Mouse (Mus musculus) heart, embryonic 15.5 days (tissue): ENCODE data around the gene Gm21915. TPM values are rescaled to one million over a fixed set of nuclear protein-coding genes. Genes with fewer than 3 reads are reported as not detected.

Experiments
- ATAC-seq: fragments of 200-750 bp; cut with Nextera tagmentation; replicated peaks from 2 replicates; pipeline ENCODE4 v1.8.0; 2017; ENCODE audit warnings: low read depth, moderate TSS enrichment; ENCODE audit not compliant: insufficient number of reproducible peaks, insufficient read depth, low FRiP score
- H3K27ac ChIP-seq: fragments of 300-500 bp; sonication (generic); 2 replicates; pipeline ENCODE4 v1.5.1; 2015; ENCODE audit warnings: mild to moderate bottlenecking, inconsistent platforms
- H3K27me3 ChIP-seq: fragments of 300-500 bp; sonication (generic); 2 replicates; pipeline ENCODE4 v1.6.1; 2015; ENCODE audit warnings: inconsistent platforms
- H3K36me3 ChIP-seq: fragments of 300-500 bp; sonication (generic); 2 replicates; pipeline ENCODE4 v1.6.1; 2015; ENCODE audit warnings: mild to moderate bottlenecking, inconsistent platforms
- H3K4me1 ChIP-seq: fragments of 300-500 bp; sonication (generic); replicated peaks from 2 replicates; pipeline ENCODE4 v1.6.1; 2015; ENCODE audit warnings: inconsistent platforms
- H3K4me2 ChIP-seq: fragments of 300-500 bp; sonication (generic); 2 replicates; pipeline ENCODE4 v1.6.1; 2015; ENCODE audit warnings: inconsistent platforms, mild to moderate bottlenecking, moderate library complexity
- H3K4me3 ChIP-seq: fragments of 300-500 bp; sonication (generic); 2 replicates; pipeline ENCODE4 v1.5.1; 2015; ENCODE audit warnings: mild to moderate bottlenecking, inconsistent platforms
- H3K9ac ChIP-seq: fragments of 300-500 bp; sonication (generic); 2 replicates; pipeline ENCODE4 v1.6.1; 2015; ENCODE audit warnings: mild to moderate bottlenecking, inconsistent platforms
- H3K9me3 ChIP-seq: fragments of 300-500 bp; sonication (generic); replicated peaks from 2 replicates; pipeline ENCODE4 v1.6.1; 2016; ENCODE audit warnings: inconsistent platforms
- WGBS: fragments of 180-500 bp; shearing (Covaris S2); methylation state at CpG from one replicate; pipeline ENCODE4 v1.1.7; 2015; ENCODE audit warnings: mixed read lengths; 5-methylcytosine and 5-hydroxymethylcytosine counted together
- polyA plus RNA-seq: library from polyadenylated mRNA; unstranded; fragments of >200 nt; fragmentation: Nextera tagmentation; extraction: Ambion mirVana; gene quantifications from 2 replicates; pipeline ENCODE4 v1.2.1, GENCODE M21; 2015

Gm21915 gene
- polyA plus RNA-seq, result not detected in 2 replicates

DNA sequence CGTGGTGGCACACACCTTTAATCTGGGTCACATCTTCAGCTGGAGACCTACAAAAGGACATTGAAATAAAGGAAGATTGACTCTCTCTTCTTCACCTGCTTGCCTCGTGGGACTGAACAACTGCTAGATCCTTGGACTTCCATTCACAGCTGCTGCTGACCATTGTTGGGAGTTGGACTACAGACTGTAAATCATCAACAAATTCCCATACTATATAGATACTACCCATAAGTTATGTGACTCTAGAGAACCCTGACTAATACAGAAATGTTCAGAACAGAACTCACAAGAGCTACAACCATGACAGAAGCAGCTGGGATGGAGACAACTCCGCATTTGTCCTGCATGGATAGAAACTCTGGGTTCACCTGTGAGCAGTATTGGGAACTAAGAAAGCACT lies at the start of gene Gm21915:
Gene Gm21915, plus strand, starts transcription at position 301 of the 400 bp plus-strand sequence.
- H3K4me3 ChIP-seq, result no peak within 1 kb of the TSS
- WGBS, result 73% methylated on average over 3 of the region's 3 CpGs

DNA sequence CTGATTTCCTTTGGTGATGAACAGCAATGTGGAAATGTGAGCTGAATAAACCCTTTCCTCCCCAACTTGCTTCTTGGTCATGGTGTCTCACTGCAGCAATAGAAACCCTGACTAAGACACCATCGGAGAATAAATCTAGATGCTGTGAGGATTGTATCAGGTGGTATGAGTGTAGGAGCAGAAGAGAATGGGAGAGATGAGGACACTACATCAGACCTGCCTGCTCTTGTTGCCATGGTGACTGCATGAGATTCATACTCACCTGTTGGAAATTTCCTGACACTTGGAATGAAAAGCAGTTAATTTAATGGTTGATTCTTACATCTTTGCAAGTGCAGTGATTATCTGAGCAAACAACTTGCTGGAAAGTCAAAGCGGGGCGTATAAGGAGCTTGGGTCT lies 48.1 kb upstream of the Gm21915 start:
- H3K4me1 ChIP-seq, result peaks cover 6% of the 10 kb centered on the region
- no peak overlapping the region for H3K27ac ChIP-seq
- no peak overlapping the region for H3K4me2 ChIP-seq
- H3K9me3 ChIP-seq, result no peaks in the 10 kb centered on the region
- no peak overlapping the region for H3K4me3 ChIP-seq
- H3K36me3 ChIP-seq, result no peaks in the 10 kb centered on the region
- peaks cover 11% of the 10 kb centered on the region; the same call in 1 of the 2 replicates for H3K27me3 ChIP-seq
- 94% methylated on average over 3 of the region's 3 CpGs for WGBS
- ATAC-seq, result no peak
- no peak overlapping the region for H3K9ac ChIP-seq

More for the DNA sequence above, at the start of gene Gm21915:
- ATAC-seq, result no peak
- no peak within 1 kb of the TSS for H3K27ac ChIP-seq
- H3K9me3 ChIP-seq, result no peaks in the 10 kb centered on the region
- H3K4me1 ChIP-seq, result 0 out of 2 replicates have a peak, but pooled peaks cover 2% of the 10 kb centered on the region
- 0 out of 2 replicates have a peak, but pooled peaks cover 2% of the 10 kb centered on the region for H3K27me3 ChIP-seq
- no peaks in the 10 kb centered on the region for H3K36me3 ChIP-seq
- no peak within 1 kb of the TSS for H3K4me2 ChIP-seq
- no peak within 1 kb of the TSS for H3K9ac ChIP-seq

DNA sequence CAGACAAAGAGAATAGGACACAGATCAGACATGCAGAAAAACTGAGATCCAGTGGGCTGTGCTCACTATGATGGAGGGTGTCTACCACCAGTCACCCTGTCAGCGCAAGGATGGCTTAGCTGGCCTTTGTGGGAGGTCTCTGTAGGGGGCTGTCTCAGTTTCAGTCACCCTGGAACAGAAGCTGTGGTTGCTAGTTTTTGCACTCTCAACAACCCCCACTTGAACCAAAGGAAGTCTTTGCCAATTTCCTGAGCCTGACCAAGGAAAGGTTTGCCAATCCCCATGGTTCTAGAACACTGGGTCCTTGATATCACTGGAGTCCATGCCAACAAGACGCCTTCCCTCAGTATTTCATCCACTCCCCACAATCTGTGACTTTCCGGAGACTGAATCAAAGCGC lies 47.6 kb upstream of the Gm21915 start:
- no peaks in the 10 kb centered on the region for H3K36me3 ChIP-seq
- WGBS, result 85% methylated on average over 4 of the region's 4 CpGs
- no peak overlapping the region for H3K4me3 ChIP-seq
- no peaks in the 10 kb centered on the region for H3K9me3 ChIP-seq
- H3K9ac ChIP-seq, result no peak overlapping the region
- H3K4me1 ChIP-seq, result peaks cover 1% of the 10 kb centered on the region
- peaks cover 8% of the 10 kb centered on the region; the same call in 1 of the 2 replicates for H3K27me3 ChIP-seq
- no peak overlapping the region for H3K27ac ChIP-seq
- no peak for ATAC-seq
- H3K4me2 ChIP-seq, result no peak overlapping the region

DNA sequence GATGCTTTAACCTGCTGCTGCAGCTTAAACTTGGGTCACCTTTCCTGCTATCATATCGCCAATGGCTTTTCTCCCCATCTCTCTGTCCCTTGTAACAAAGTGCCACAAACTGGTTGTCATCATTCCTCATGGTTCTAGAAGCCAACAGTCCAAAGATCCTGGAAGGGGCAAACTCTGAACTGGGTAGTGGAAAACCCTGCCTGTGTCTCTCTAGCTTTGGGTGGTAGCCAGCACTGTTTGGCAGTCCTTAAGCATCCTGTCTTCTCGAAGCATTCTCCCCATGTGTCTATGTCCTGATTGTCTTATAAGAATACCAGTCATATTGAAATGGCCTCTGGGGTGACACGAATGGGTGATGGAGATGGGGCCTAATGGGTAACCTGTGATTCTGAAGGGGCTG lies 45.1 kb upstream of the Gm21915 start:
- Histone ChIP-seq H3K9me3 (no peaks in the 10 kb centered on the region), H3K4me2 (no peak overlapping the region), H3K9ac (no peak overlapping the region), H3K36me3 (no peaks in the 10 kb centered on the region), H3K4me3 (no peak overlapping the region), H3K27me3 (peaks cover 6% of the 10 kb centered on the region; the same call in 1 of the 2 replicates), H3K4me1 (no peaks in the 10 kb centered on the region), H3K27ac (no peak overlapping the region)
- 70% methylated on average over 3 of the region's 3 CpGs for WGBS
- no peak for ATAC-seq

DNA sequence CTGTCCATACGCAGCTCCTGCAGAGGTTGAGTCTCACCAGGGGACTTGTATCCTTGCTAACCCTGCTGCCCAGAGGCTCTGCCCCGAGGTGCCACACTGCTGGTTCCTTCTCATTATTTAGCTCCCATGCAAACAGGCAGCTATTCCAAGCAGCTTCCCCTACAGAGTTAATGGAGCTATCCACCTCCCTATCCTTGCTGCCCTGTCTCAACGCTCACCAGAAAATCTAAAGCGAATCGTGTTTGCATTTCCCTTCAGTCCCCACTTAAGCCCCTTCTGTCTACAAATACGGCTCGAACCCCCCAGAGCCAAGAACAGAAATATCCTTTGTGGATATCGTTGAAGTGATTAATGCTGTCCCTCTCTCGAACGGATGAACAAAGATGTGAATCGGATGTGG lies 43.8 kb upstream of the Gm21915 start:
- no peak overlapping the region for H3K27ac ChIP-seq
- no peak overlapping the region for H3K4me3 ChIP-seq
- H3K4me2 ChIP-seq, result no peak overlapping the region
- H3K9ac ChIP-seq, result no peak overlapping the region
- H3K4me1 ChIP-seq, result no peaks in the 10 kb centered on the region
- 57% methylated on average over 11 of the region's 11 CpGs for WGBS
- peaks cover 6% of the 10 kb centered on the region; the same call in 1 of the 2 replicates for H3K27me3 ChIP-seq
- H3K36me3 ChIP-seq, result no peaks in the 10 kb centered on the region
- no peak for ATAC-seq
- no peaks in the 10 kb centered on the region for H3K9me3 ChIP-seq

DNA sequence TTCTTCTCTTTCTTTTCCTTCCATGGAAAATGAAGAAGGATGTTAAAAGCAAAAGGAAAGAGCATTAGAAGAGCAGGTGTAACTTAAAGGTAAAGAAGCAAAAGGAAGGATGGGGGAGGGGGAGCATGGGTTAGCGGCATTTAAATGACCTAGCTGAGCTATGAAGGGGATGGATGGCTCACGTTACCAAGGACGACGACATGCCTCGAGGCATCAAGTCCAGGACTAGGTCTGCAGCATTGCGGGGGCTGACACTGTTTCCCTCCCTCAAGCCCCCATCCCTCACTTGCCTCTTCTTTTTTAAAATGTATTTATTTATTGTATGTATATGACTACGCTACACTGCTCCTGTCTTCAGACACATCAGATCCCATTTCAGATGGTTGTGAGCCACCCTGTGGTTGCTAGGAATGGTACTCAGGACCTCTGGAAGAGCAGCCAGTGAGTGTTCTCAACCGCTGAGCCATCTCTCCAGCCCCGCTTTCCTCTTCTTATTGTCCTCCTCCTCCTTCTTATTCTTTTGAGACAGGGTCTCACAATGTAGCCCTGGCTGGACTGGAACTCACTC lies 43.2 kb upstream of the Gm21915 start:
- Histone ChIP-seq H3K27ac (no peak overlapping the region), H3K9me3 (no peaks in the 10 kb centered on the region), H3K36me3 (no peaks in the 10 kb centered on the region), H3K9ac (no peak overlapping the region), H3K4me3 (no peak overlapping the region), H3K4me1 (no peaks in the 10 kb centered on the region), H3K4me2 (no peak overlapping the region), H3K27me3 (peaks cover 6% of the 10 kb centered on the region; the same call in 1 of the 2 replicates)
- ATAC-seq, result no peak
- WGBS, result 58% methylated on average over 9 of the region's 9 CpGs

DNA sequence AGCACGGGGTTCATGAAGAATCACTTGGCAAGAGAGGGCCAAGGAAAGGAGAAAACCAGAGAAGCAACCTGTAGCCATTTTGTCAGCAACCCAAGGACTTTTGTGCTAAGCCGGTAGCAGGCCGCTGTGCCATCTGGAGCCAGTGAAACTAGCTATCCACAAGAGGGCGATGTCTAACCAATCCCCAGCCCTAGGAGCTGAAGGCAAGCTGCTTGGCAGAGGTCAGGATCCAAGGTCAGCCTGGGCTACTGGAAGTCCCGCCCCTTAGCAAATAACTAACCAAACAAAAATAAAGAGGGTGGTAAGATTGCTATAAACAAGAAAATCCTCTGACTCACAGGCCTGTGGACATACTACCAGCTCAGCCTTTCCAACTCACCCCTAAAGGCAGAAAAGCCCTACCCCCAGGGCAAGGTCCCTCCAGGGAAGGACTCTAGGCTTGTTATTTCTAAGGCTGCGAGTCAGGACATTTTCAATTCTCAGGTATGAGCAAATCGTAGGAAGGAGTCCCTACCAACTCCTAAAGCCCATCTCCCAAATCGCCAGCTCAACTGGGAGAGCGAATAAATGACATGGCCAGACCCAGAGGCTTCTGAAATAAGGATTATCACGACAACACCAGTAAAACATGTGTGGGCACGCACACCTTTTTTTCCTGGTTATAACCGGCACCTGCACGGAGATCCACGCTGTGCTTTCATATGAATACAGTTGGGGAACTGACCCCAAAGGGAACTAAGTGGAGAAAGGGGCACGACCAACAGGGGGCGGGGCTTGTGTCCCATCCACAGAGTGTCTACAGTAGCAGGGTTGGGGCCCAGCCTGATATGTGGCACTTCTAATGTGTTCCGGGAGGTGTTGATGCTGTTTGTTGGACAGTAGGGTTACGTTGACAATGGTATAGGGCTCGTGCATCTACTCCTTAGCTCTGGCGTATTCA lies 42.0 kb upstream of the Gm21915 start:
- no peak overlapping the region for H3K27ac ChIP-seq
- H3K27me3 ChIP-seq, result peaks cover 6% of the 10 kb centered on the region; the same call in 1 of the 2 replicates
- H3K9me3 ChIP-seq, result no peaks in the 10 kb centered on the region
- no peaks in the 10 kb centered on the region for H3K4me1 ChIP-seq
- H3K36me3 ChIP-seq, result no peaks in the 10 kb centered on the region
- ATAC-seq, result no peak
- H3K4me2 ChIP-seq, result no peak overlapping the region
- H3K9ac ChIP-seq, result no peak overlapping the region
- WGBS, result 63% methylated on average over 20 of the region's 20 CpGs
- H3K4me3 ChIP-seq, result no peak overlapping the region

DNA sequence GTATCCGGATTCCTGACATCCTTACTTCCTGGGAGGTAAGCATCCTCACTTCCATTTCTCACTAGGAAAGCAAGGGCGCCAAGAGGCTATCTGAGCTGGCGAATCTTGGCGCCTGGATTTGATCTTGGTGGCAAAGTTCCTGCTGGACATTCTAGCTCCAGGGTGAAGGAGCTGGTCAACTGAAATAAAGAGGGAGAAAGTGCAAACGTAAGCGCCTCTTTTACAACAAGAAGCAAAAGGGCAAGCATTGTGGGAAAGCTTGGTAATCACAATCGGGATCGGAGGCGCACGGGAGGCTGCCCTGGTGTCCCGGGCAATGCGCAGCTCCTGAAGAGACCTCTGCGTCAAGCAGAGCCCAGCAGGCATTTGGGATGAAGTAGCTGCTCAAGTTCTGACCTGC lies 41.0 kb upstream of the Gm21915 start:
- no peaks in the 10 kb centered on the region for H3K4me1 ChIP-seq
- 64% methylated on average over 13 of the region's 13 CpGs for WGBS
- peaks cover 6% of the 10 kb centered on the region; the same call in 1 of the 2 replicates for H3K27me3 ChIP-seq
- H3K9me3 ChIP-seq, result no peaks in the 10 kb centered on the region
- H3K9ac ChIP-seq, result no peak overlapping the region
- no peak overlapping the region for H3K4me2 ChIP-seq
- H3K4me3 ChIP-seq, result no peak overlapping the region
- no peak overlapping the region for H3K27ac ChIP-seq
- no peak for ATAC-seq
- H3K36me3 ChIP-seq, result no peaks in the 10 kb centered on the region

DNA sequence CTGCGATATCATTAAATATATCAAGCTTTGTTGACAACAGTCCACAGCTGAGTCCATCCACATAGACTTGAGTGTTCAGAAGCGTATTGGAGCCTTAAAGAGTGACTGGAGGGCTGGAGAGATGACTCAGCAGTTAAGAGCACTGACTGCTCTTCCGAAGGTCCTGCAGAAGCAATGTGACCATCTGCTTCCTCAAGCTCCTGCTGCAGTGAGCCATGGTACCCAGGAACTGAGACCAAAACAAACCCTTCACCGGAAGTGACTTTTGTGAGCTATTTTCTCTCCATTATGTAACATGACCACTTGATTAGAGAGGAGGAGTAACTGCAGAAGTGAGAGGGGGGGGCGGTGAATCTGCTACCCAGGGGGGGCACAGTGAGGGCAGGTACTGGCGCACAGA lies 39.3 kb upstream of the Gm21915 start:
- Histone ChIP-seq H3K4me1 (no peaks in the 10 kb centered on the region), H3K4me3 (no peak overlapping the region), H3K36me3 (no peaks in the 10 kb centered on the region), H3K9ac (no peak overlapping the region), H3K4me2 (no peak overlapping the region), H3K27ac (no peak overlapping the region), H3K27me3 (peaks cover 5% of the 10 kb centered on the region; the same call in 1 of the 2 replicates), H3K9me3 (no peaks in the 10 kb centered on the region)
- 50% methylated on average over 6 of the region's 6 CpGs for WGBS
- no peak for ATAC-seq

DNA sequence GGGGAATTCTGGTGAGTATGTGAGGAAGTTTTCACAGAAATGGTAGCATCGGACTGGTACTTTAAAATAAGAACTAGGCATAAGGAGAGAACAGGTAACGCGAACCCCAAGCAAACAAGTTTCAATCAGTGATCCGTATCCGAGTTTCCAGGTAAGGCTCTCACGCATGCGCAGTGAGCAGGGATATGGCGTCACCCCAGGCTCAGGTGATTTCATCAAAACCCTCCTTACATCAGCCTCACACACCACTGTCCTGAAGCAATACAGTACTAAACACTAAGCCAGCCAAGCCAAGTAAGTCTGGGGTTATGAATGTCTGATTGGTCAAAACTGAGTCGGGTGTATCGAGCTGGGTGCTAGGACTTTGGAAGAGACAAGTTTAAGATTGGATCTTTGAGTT lies 38.9 kb upstream of the Gm21915 start:
- H3K9ac ChIP-seq, result no peak overlapping the region

DNA sequence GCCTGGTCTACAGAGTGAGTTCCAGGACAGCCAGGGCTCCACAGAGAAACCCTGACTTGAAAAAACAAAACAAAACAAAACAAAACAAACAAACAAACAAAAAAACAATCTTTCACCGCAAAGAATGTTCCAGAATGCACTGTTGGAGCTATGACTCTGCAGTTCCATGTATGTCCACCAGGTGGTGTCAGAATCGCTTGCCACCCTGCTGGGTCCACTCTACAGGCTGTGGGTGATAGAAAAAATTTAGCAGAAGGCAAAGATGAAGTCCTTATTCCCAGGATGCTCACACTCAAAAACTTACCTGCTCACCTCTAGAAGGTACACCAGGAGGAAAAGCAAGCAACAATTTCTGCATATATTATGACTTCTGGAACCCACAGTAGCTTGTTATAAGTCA lies 34.4 kb upstream of the Gm21915 start:
- no peak for ATAC-seq
- Histone ChIP-seq H3K9me3 (no peaks in the 10 kb centered on the region), H3K36me3 (no peaks in the 10 kb centered on the region), H3K4me1 (peaks cover 6% of the 10 kb centered on the region), H3K27ac (no peak overlapping the region), H3K4me3 (no peak overlapping the region), H3K4me2 (no peak overlapping the region), H3K27me3 (no peaks in the 10 kb centered on the region), H3K9ac (no peak overlapping the region)
- 9% methylated on average over 2 of the region's 2 CpGs for WGBS

More for the DNA sequence above, 38.9 kb upstream of the Gm21915 start:
- Histone ChIP-seq H3K27ac (no peak overlapping the region), H3K4me1 (no peaks in the 10 kb centered on the region), H3K4me3 (no peak overlapping the region), H3K27me3 (peaks cover 1% of the 10 kb centered on the region; the same call in 1 of the 2 replicates), H3K4me2 (no peak overlapping the region), H3K36me3 (no peaks in the 10 kb centered on the region), H3K9me3 (no peaks in the 10 kb centered on the region)
- 87% methylated on average over 10 of the region's 10 CpGs for WGBS
- ATAC-seq, result no peak
